Comparison of ENCODE assay signal across 8 mouse cellular contexts in genomic region chr11:52346635-52347005, GRCm38 (mm10). TPM values are rescaled to one million over a fixed set of nuclear protein-coding genes. Genes with fewer than 3 reads are reported as not detected.
A peak's percentile ranks its signal among the peaks of the same experiment; 100 is the strongest.
DNase-seq lines count a peak whose midpoint lies in the region; ATAC-seq and TF ChIP-seq lines count a peak whose summit lies in the region.

No protein-coding gene starts in this region.

- intact Hi-C loops in gastrocnemius, postnatal 36 days (cut with DNase I): loop anchor here (10.0 kb wide), 2 partner anchors 122 to 532 kb away; no protein-coding TSS in a partner anchor

- peak; percentile 43 for DNase-seq in kidney, adult 11 months
- no peak for DNase-seq in kidney, adult 18-20 months
- DNase-seq in R1 (ENCODE audit: low read depth, low spot score): peak; percentile 97
- DNase-seq in kidney, postnatal 0 days (ENCODE audit: low spot score): peak; percentile 84
- no peak for DNase-seq in gastrocnemius, postnatal 36 days

- no peaks in the 10 kb centered on the region for H3K27me3 ChIP-seq in forebrain, embryonic 15.5 days
- no peaks in the 10 kb centered on the region for H3K27me3 ChIP-seq in kidney, postnatal 0 days (ENCODE audit: insufficient read depth, low read length)
- peaks cover 12% of the 10 kb centered on the region for H3K27me3 ChIP-seq in megakaryocyte, embryonic 14.5 days (replicated peaks)
- H3K27me3 ChIP-seq in testis, adult 2 months (ENCODE audit: control insufficient read depth, insufficient read depth, low read length): no peaks in the 10 kb centered on the region

- H3K36me3 ChIP-seq in forebrain, embryonic 15.5 days: no peaks in the 10 kb centered on the region
- no peaks in the 10 kb centered on the region for H3K36me3 ChIP-seq in kidney, postnatal 0 days (ENCODE audit: insufficient read depth, low read length)
- no peaks in the 10 kb centered on the region for H3K36me3 ChIP-seq in megakaryocyte, embryonic 14.5 days (replicated peaks; ENCODE audit: low read length)
- H3K36me3 ChIP-seq in testis, adult 2 months (ENCODE audit: control insufficient read depth, insufficient read depth, low read length): no peaks in the 10 kb centered on the region

- WGBS in forebrain, embryonic 15.5 days: 6% methylated on average over 12 of the region's 12 CpGs
- WGBS in kidney, postnatal 0 days: 3% methylated on average over 12 of the region's 12 CpGs

- peak overlapping the region; percentile 24 for H3K4me3 ChIP-seq in forebrain, embryonic 15.5 days
- peak overlapping the region; percentile 28 for H3K4me3 ChIP-seq in kidney, postnatal 0 days (replicated peaks; ENCODE audit: low read depth, low read length)
- peak overlapping the region; percentile 93 for H3K4me3 ChIP-seq in megakaryocyte, embryonic 14.5 days (replicated peaks)
- H3K4me3 ChIP-seq in testis, adult 2 months (ENCODE audit: control insufficient read depth, low read depth, low read length): peak overlapping the region; percentile 82

- ATAC-seq in forebrain, embryonic 15.5 days (replicated peaks): 0 out of 2 replicates have a peak, but pooled peaks have one; percentile 42
- peak; percentile 57; the same call in 1 of the 2 replicates for ATAC-seq in kidney, postnatal 0 days (replicated peaks; ENCODE audit: low FRiP score, low read depth)

- H3K4me2 ChIP-seq in forebrain, embryonic 15.5 days (replicated peaks): peak overlapping the region; percentile 37
- peak overlapping the region; percentile 64 for H3K4me2 ChIP-seq in kidney, postnatal 0 days (ENCODE audit: low read length)

- no peak overlapping the region; the same call in 1 of the 2 replicates for H3K9ac ChIP-seq in forebrain, embryonic 15.5 days (replicated peaks)
- peak overlapping the region; percentile 40; the same call in 1 of the 2 replicates for H3K9ac ChIP-seq in kidney, postnatal 0 days (ENCODE audit: low read depth, low read length)

- no peak overlapping the region; the same call in none of the 2 replicates for H3K27ac ChIP-seq in forebrain, embryonic 15.5 days (replicated peaks)
- peak overlapping the region; percentile 76; the same call in 1 of the 2 replicates for H3K27ac ChIP-seq in kidney, postnatal 0 days
- peak overlapping the region; percentile 39; the same call in 1 of the 2 replicates for H3K27ac ChIP-seq in testis, adult 2 months (ENCODE audit: control insufficient read depth, insufficient read depth, low read depth, low read length)

- H3K9me3 ChIP-seq in forebrain, embryonic 15.5 days: no peaks in the 10 kb centered on the region
- H3K9me3 ChIP-seq in kidney, postnatal 0 days (replicated peaks; ENCODE audit: low read length): no peaks in the 10 kb centered on the region
- peaks cover 8% of the 10 kb centered on the region for H3K9me3 ChIP-seq in megakaryocyte, embryonic 14.5 days

- no peak for TF ChIP-seq CTCF in kidney, postnatal 0 days (IDR thresholded peaks at IDR 0.05; ENCODE audit: low read depth)
- TF ChIP-seq CTCF in testis, adult 2 months (IDR thresholded peaks at IDR 0.05; ENCODE audit: control insufficient read depth, insufficient read depth, insufficient replicate concordance, low read depth, low read length): no peak

- no peak for TF ChIP-seq POLR2A in testis, adult 2 months (IDR thresholded peaks at IDR 0.05; ENCODE audit: control insufficient read depth, low read depth, low read length)

- peaks cover 4% of the 10 kb centered on the region; the same call in 1 of the 2 replicates for H3K4me1 ChIP-seq in forebrain, embryonic 15.5 days
- 0 out of 2 replicates have a peak, but pooled peaks cover 5% of the 10 kb centered on the region for H3K4me1 ChIP-seq in kidney, postnatal 0 days (replicated peaks; ENCODE audit: insufficient read depth, low read length)
- peaks cover 44% of the 10 kb centered on the region for H3K4me1 ChIP-seq in megakaryocyte, embryonic 14.5 days
- peaks cover 12% of the 10 kb centered on the region for H3K4me1 ChIP-seq in testis, adult 2 months (ENCODE audit: control insufficient read depth, insufficient read depth, low read length)

RNA-seq across cellular contexts. Expression of gene Vdac1, which starts 14.0 kb away (rescaled TPM):
- polyA plus RNA-seq in forebrain, embryonic 15.5 days (2015; fragmentation: Nextera tagmentation; extraction: Ambion mirVana): 272 and 293 TPM in 2 replicates
- polyA plus RNA-seq in kidney, postnatal 0 days (2015; fragmentation: Nextera tagmentation; extraction: Ambion mirVana): 355 and 398 TPM in 2 replicates
- 11.2 and 27.3 TPM in 2 replicates for polyA plus RNA-seq in megakaryocyte, embryonic 14.5 days (2012; ENCODE audit: insufficient read depth, low replicate concordance)
- polyA plus RNA-seq in testis, adult 2 months (2012; rRNA removed): 13.5 and 16.7 TPM in 2 replicates
- total RNA-seq in gastrocnemius, postnatal 36 days (2021): 1,000 to 10,000 TPM; 1,307 to 1,453 TPM

RNA-seq across cellular contexts. Expression of gene 9530068E07Rik, which starts 49.6 kb away (rescaled TPM):
- 112 and 118 TPM in 2 replicates for polyA plus RNA-seq in forebrain, embryonic 15.5 days (2015; fragmentation: Nextera tagmentation; extraction: Ambion mirVana)
- 228 and 245 TPM in 2 replicates for polyA plus RNA-seq in kidney, postnatal 0 days (2015; fragmentation: Nextera tagmentation; extraction: Ambion mirVana)
- 87.8 and 171 TPM in 2 replicates for polyA plus RNA-seq in megakaryocyte, embryonic 14.5 days (2012; ENCODE audit: insufficient read depth, low replicate concordance)
- 66.5 and 70.2 TPM in 2 replicates for polyA plus RNA-seq in testis, adult 2 months (2012; rRNA removed)
- 10 to 100 TPM; 41.4 to 47.0 TPM for total RNA-seq in gastrocnemius, postnatal 36 days (2021)

Comparison
In these comparisons a context has a peak if more than half of its experiments do, and no peak if none do; other contexts are left out.
1. DNase-seq: peak in kidney, adult 11 months (single experiment), R1 (single experiment) and kidney, postnatal 0 days (single experiment); none in kidney, adult 18-20 months (single experiment) and gastrocnemius, postnatal 36 days (0 of 2).
2. H3K4me3 ChIP-seq: peak in every context shown above with its lines; median percentile 93 in megakaryocyte, embryonic 14.5 days; 82 in testis, adult 2 months; 28 in kidney, postnatal 0 days; 24 in forebrain, embryonic 15.5 days.